ENCODE assay signal across 16 mouse cellular contexts in genomic region chr5:102847859-102848258, GRCm38 (mm10).
DNase-seq lines count a peak whose midpoint lies in the region; ATAC-seq and TF ChIP-seq lines count a peak whose summit lies in the region.
"Had no signal": no experiment of that assay in that cellular context is flagged by ENCODE, and none has a peak within 500 bp of the region (broad histone marks: within the 10 kb centered on the region; RNA-seq: fewer than 3 reads in every experiment).

No protein-coding gene starts in this region.

- no peak for DNase-seq in heart, adult 18-20 months
- DNase-seq in kidney, adult 11 months: peak; percentile 34
- DNase-seq in kidney, postnatal 25 days: peak; percentile 50 to 54
- no peak for DNase-seq in left cerebral cortex, adult 9 months (ENCODE audit: low spot score in 2 of 2)
- no peak for DNase-seq in spleen, postnatal 14 days (ENCODE audit: low spot score in 2 of 2)
- DNase-seq: adrenal gland, postnatal 25 days; cerebellum, postnatal 10 days; layer of hippocampus, postnatal 36 days had no signal

- TF ChIP-seq POLR2A in cortical plate, adult 2 months (IDR thresholded peaks at IDR 0.05; ENCODE audit: extremely low read depth, insufficient read depth, low read length): no peak

- H3K4me2 ChIP-seq in heart, embryonic 15.5 days: peak overlapping the region; percentile 27; the same call in 1 of the 2 replicates
- H3K4me2 ChIP-seq: heart, embryonic 11.5 days; liver, embryonic 15.5 days; stomach, embryonic 15.5 days had no signal

- TF ChIP-seq CTCF in cortical plate, adult 2 months (IDR thresholded peaks at IDR 0.05; ENCODE audit: extremely low read depth, insufficient read depth, low read length): no peak

- ATAC-seq in heart, embryonic 15.5 days (replicated peaks; ENCODE audit: insufficient number of reproducible peaks, insufficient read depth, low FRiP score, low read depth): no peak
- ATAC-seq in monocyte, adult 5-6 weeks (replicated peaks; ENCODE audit: insufficient number of reproducible peaks, low FRiP score, low TSS enrichment, poor library complexity, severe bottlenecking): no peak

- whole genome bisulfite sequencing in heart, embryonic 15.5 days: 33% methylated on average over 4 of the region's 4 CpGs

- H3K27me3 ChIP-seq in heart, embryonic 15.5 days: no peaks in the 10 kb centered on the region
- H3K27me3 ChIP-seq: stomach, embryonic 15.5 days had no signal

- no peak overlapping the region for H3K9ac ChIP-seq in heart, embryonic 15.5 days
- H3K9ac ChIP-seq: liver, embryonic 15.5 days; stomach, embryonic 15.5 days had no signal

- no peak overlapping the region for H3K4me3 ChIP-seq in heart, embryonic 15.5 days
- peak overlapping the region; percentile 19; the same call in 1 of the 2 replicates for H3K4me3 ChIP-seq in cortical plate, adult 2 months (ENCODE audit: insufficient read depth, low read length)
- H3K4me3 ChIP-seq: liver, embryonic 15.5 days; myocyte; stomach, embryonic 15.5 days had no signal

- peaks cover 26% of the 10 kb centered on the region for H3K4me1 ChIP-seq in heart, embryonic 15.5 days (replicated peaks)
- H3K4me1 ChIP-seq in cortical plate, adult 2 months (ENCODE audit: control insufficient read depth, insufficient read depth, low read length): no peaks in the 10 kb centered on the region
- H3K4me1 ChIP-seq: liver, embryonic 15.5 days had no signal

- peak overlapping the region; percentile 39 for H3K27ac ChIP-seq in heart, embryonic 15.5 days
- H3K27ac ChIP-seq in cortical plate, adult 2 months (ENCODE audit: insufficient read depth, low read length): no peak overlapping the region
- H3K27ac ChIP-seq: liver, embryonic 15.5 days; stomach, embryonic 15.5 days had no signal

- no peaks in the 10 kb centered on the region for H3K36me3 ChIP-seq in heart, embryonic 15.5 days
- H3K36me3 ChIP-seq: G1E; liver, embryonic 15.5 days; stomach, embryonic 15.5 days had no signal

- no peaks in the 10 kb centered on the region for H3K9me3 ChIP-seq in heart, embryonic 15.5 days (replicated peaks)
- H3K9me3 ChIP-seq: liver, embryonic 15.5 days; stomach, embryonic 15.5 days had no signal

Comparison
In these comparisons a context has a peak if more than half of its experiments do, and no peak if none do; other contexts are left out.
1. DNase-seq: peak in kidney, adult 11 months (single experiment) and kidney, postnatal 25 days (2 of 2); none in heart, adult 18-20 months (0 of 2), left cerebral cortex, adult 9 months (0 of 2) and spleen, postnatal 14 days (0 of 2).